Mouse (Mus musculus) kidney, adult 2 months (tissue): ENCODE data around the gene Rnf141.

Source experiments
- CTCF ChIP-seq: fragments of 200-500 bp; conservative IDR thresholded peaks from 2 replicates; pipeline ENCODE4 v1.5.1; 2011; ENCODE audit warnings: low read depth, mild to moderate bottlenecking, control low read depth, low read length, moderate library complexity, mixed read lengths; ENCODE audit not compliant: insufficient read depth, insufficient read length
- POLR2A ChIP-seq: fragments of 200-500 bp; IDR thresholded peaks from one replicate; pipeline ENCODE4 v1.6.1; 2011; ENCODE audit warnings: low read depth, low read length, control low read depth

DNA sequence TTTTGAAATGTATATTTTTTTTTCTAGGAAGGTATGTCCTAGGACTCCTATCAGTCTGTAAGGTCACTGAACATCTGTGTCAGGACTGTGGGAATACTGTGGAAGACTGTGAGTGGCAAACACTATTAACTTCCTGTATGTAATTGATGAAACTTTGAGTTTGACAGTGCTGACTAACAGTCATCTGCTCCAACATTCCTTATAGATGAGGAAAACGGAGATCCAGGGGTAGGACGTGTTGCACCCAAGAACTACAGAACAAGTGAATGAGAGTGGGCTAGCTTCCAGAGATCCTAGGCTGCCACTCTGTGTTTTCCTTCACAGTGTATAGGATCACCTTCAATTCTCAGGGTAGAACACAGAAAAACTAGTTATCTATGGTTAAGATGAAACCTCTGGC lies 3.1 kb upstream of the Rnf141 start:
- TF ChIP-seq POLR2A = no peak
- no peak for TF ChIP-seq CTCF
